Mouse (Mus musculus) hindbrain, embryonic 15.5 days (tissue): ENCODE results near the gene Mad1l1. TPM values are rescaled to one million over a fixed set of nuclear protein-coding genes. Genes with fewer than 3 reads are reported as not detected.

Experiments
- ATAC-seq: fragments of 200-750 bp; cut with Nextera tagmentation; 2 replicates; pipeline ENCODE4 v1.8.0; 2017; ENCODE audit warnings: low read depth, moderate number of reproducible peaks, moderate TSS enrichment; ENCODE audit not compliant: low FRiP score
- H3K27ac ChIP-seq: fragments of 300-500 bp; sonication (generic); replicated peaks from 2 replicates; pipeline ENCODE4 v1.5.1; 2015; ENCODE audit warnings: mild to moderate bottlenecking, inconsistent platforms
- H3K27me3 ChIP-seq: fragments of 300-500 bp; sonication (generic); 2 replicates; pipeline ENCODE4 v1.6.1; 2015; ENCODE audit warnings: control low read depth, inconsistent platforms
- H3K36me3 ChIP-seq: fragments of 300-500 bp; sonication (generic); 2 replicates; pipeline ENCODE4 v1.6.1; 2015; ENCODE audit warnings: control low read depth, inconsistent platforms
- H3K4me1 ChIP-seq: fragments of 300-500 bp; sonication (generic); replicated peaks from 2 replicates; pipeline ENCODE4 v1.6.1; 2015; ENCODE audit warnings: control low read depth, inconsistent platforms
- H3K4me2 ChIP-seq: fragments of 300-500 bp; sonication (generic); 2 replicates; pipeline ENCODE4 v1.6.1; 2015; ENCODE audit warnings: moderate library complexity, mild to moderate bottlenecking, inconsistent platforms
- H3K4me3 ChIP-seq: fragments of 300-500 bp; sonication (generic); 2 replicates; pipeline ENCODE4 v1.5.1; 2015; ENCODE audit warnings: mild to moderate bottlenecking, inconsistent platforms
- H3K9ac ChIP-seq: fragments of 300-500 bp; sonication (generic); 2 replicates; pipeline ENCODE4 v1.6.1; 2015; ENCODE audit warnings: inconsistent platforms
- H3K9me3 ChIP-seq: fragments of 300-500 bp; sonication (generic); 2 replicates; pipeline ENCODE4 v1.6.1; 2016; ENCODE audit warnings: control low read depth, inconsistent platforms
- WGBS: fragments of 180-500 bp; shearing (Covaris S2); methylation state at CpG from one replicate; pipeline ENCODE4 v1.1.7; 2015; 5-methylcytosine and 5-hydroxymethylcytosine counted together
- polyA plus RNA-seq: library from polyadenylated mRNA; unstranded; fragments of >200 nt; fragmentation: Nextera tagmentation; extraction: Ambion mirVana; gene quantifications from 2 replicates; pipeline ENCODE4 v1.2.1, GENCODE M21; 2015

The Mad1l1 gene
- polyA plus RNA-seq, 1 experiment from 2014 or later = 33.1 TPM

- 88% methylated on average over 2 of the region's 2 CpGs for WGBS
These were observed 115.4 kb downstream of the Mad1l1 start for GRCm38 (mm10) chr5:140205991-140206390.

DNA sequence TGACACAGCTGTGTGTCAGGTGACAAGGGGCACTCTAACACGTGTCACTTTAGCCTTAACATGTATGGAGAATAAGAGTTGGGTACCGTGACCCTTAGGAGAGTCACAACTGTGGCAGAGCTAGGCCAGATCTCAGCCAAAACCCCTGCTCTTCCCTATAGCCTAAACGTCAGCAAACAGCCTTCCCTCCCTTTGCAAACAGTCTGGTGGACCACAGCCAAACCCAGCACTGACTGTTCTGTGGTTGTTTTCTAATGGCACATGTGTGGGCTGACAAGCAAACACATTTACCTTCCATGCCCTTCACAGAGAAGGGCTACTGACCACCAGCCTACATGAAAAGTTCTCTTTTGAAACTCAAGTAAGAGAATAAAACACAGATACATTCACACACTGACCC, 116.9 kb downstream of the Mad1l1 start:
- H3K27ac ChIP-seq = no peak overlapping the region
- no peak for ATAC-seq
- 75% methylated on average over 3 of the region's 3 CpGs for WGBS
- H3K9me3 ChIP-seq = no peaks in the 10 kb centered on the region
- H3K9ac ChIP-seq = no peak overlapping the region
- no peak overlapping the region for H3K4me2 ChIP-seq
- no peak overlapping the region for H3K4me3 ChIP-seq
- H3K36me3 ChIP-seq = no peaks in the 10 kb centered on the region
- H3K4me1 ChIP-seq = peaks cover 16% of the 10 kb centered on the region
- H3K27me3 ChIP-seq = no peaks in the 10 kb centered on the region

More at GRCm38 (mm10) chr5:140205991-140206390, 115.4 kb downstream of the Mad1l1 start:
- H3K36me3 ChIP-seq = no peaks in the 10 kb centered on the region
- H3K27ac ChIP-seq = no peak overlapping the region
- H3K9ac ChIP-seq = no peak overlapping the region
- H3K27me3 ChIP-seq = no peaks in the 10 kb centered on the region
- H3K4me1 ChIP-seq = peaks cover 16% of the 10 kb centered on the region
- H3K4me2 ChIP-seq = no peak overlapping the region
- no peak for ATAC-seq
- no peaks in the 10 kb centered on the region for H3K9me3 ChIP-seq
- H3K4me3 ChIP-seq = no peak overlapping the region

GRCm38 (mm10) chr5:140204037-140204436, 117.3 kb downstream of the Mad1l1 start:
- no peaks in the 10 kb centered on the region for H3K9me3 ChIP-seq
- no peak overlapping the region for H3K9ac ChIP-seq
- no peaks in the 10 kb centered on the region for H3K36me3 ChIP-seq
- no peak overlapping the region for H3K27ac ChIP-seq
- WGBS = 85% methylated on average over 5 of the region's 5 CpGs
- H3K4me3 ChIP-seq = no peak overlapping the region
- H3K4me2 ChIP-seq = no peak overlapping the region
- ATAC-seq = no peak
- H3K4me1 ChIP-seq = peaks cover 12% of the 10 kb centered on the region
- H3K27me3 ChIP-seq = no peaks in the 10 kb centered on the region

DNA sequence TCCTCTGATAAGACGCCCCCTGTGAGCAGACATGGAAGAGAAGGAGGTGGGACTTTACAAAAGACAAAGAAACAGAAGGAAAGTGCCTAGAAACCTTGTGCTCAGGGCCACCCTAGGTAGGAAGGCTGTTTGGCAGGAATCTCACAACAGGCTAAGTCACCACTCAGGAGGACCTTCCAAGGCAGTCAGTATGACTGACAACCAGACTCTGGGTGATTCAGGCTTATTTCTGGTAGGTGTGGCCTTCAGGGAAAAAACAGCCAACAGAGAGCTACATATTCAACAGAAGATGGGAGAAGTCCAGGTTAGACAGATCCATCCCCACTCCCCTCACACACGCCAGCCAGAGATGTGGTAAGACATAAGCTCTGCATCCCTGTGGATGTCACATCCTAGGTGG, 118.9 kb downstream of the Mad1l1 start:
- ATAC-seq = no peak
- Histone ChIP-seq H3K9ac (no peak overlapping the region), H3K4me2 (no peak overlapping the region), H3K27me3 (no peaks in the 10 kb centered on the region), H3K27ac (no peak overlapping the region), H3K4me1 (0 out of 2 replicates have a peak, but pooled peaks cover 4% of the 10 kb centered on the region), H3K4me3 (no peak overlapping the region), H3K36me3 (no peaks in the 10 kb centered on the region), H3K9me3 (no peaks in the 10 kb centered on the region)
- 89% methylated on average over 2 of the region's 2 CpGs for WGBS

DNA sequence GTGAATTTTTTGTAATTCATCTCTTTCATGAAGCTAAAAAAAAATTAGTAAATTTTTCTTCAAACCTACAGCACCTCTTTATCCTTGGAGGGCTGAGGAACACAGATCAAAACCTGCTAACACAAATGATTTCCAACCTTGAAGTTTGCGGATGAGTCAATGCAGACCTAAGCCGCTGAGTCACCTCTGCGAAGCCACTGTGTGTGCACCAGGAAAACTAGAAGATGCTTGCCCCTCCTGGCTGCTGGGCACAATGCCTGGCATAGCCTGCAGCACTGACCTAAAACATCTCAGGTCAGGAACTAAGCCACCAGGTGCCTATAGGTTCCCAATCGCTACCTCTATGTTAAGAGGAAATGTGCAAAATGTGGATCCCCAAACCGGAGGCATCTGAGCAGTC, 119.8 kb downstream of the Mad1l1 start:
- WGBS = 95% methylated on average over 5 of the region's 5 CpGs
- no peaks in the 10 kb centered on the region for H3K4me1 ChIP-seq
- H3K9me3 ChIP-seq = no peaks in the 10 kb centered on the region
- H3K4me2 ChIP-seq = no peak overlapping the region
- H3K36me3 ChIP-seq = no peaks in the 10 kb centered on the region
- H3K27ac ChIP-seq = no peak overlapping the region
- no peaks in the 10 kb centered on the region for H3K27me3 ChIP-seq
- no peak overlapping the region for H3K4me3 ChIP-seq
- H3K9ac ChIP-seq = no peak overlapping the region
- ATAC-seq = no peak

GRCm38 (mm10) chr5:140201109-140201508, 120.2 kb downstream of the Mad1l1 start:
- Histone ChIP-seq H3K4me2 (no peak overlapping the region), H3K27me3 (no peaks in the 10 kb centered on the region), H3K4me1 (no peaks in the 10 kb centered on the region), H3K27ac (no peak overlapping the region), H3K9ac (no peak overlapping the region), H3K9me3 (no peaks in the 10 kb centered on the region), H3K36me3 (no peaks in the 10 kb centered on the region), H3K4me3 (no peak overlapping the region)
- ATAC-seq = no peak
- WGBS = 67% methylated on average over 1 of the region's 1 CpGs

- Histone ChIP-seq H3K36me3 (no peaks in the 10 kb centered on the region), H3K27ac (no peak overlapping the region), H3K27me3 (no peaks in the 10 kb centered on the region), H3K9me3 (no peaks in the 10 kb centered on the region), H3K4me3 (no peak overlapping the region), H3K4me1 (peaks cover 16% of the 10 kb centered on the region), H3K4me2 (no peak overlapping the region), H3K9ac (no peak overlapping the region)
- ATAC-seq = peak; percentile 29; the same call in 1 of the 2 replicates
- 30% methylated on average over 4 of the region's 4 CpGs for WGBS
These were observed 123.6 kb downstream of the Mad1l1 start for GRCm38 (mm10) chr5:140197705-140198104.

- no peak overlapping the region for H3K9ac ChIP-seq
- H3K36me3 ChIP-seq = no peaks in the 10 kb centered on the region
- H3K9me3 ChIP-seq = no peaks in the 10 kb centered on the region
- H3K27ac ChIP-seq = no peak overlapping the region
- WGBS = 88% methylated on average over 3 of the region's 3 CpGs
- H3K4me2 ChIP-seq = no peak overlapping the region
- H3K27me3 ChIP-seq = no peaks in the 10 kb centered on the region
- no peak overlapping the region for H3K4me3 ChIP-seq
- H3K4me1 ChIP-seq = peaks cover 20% of the 10 kb centered on the region
- no peak for ATAC-seq
These were observed 124.9 kb downstream of the Mad1l1 start for GRCm38 (mm10) chr5:140196446-140196845.

GRCm38 (mm10) chr5:140194173-140194572, 127.2 kb downstream of the Mad1l1 start:
- ATAC-seq = 0 out of 2 replicates have a peak, but pooled peaks have one; percentile 40
- Histone ChIP-seq H3K27ac (no peak overlapping the region), H3K27me3 (no peaks in the 10 kb centered on the region), H3K9ac (no peak overlapping the region), H3K4me1 (peaks cover 25% of the 10 kb centered on the region), H3K36me3 (no peaks in the 10 kb centered on the region), H3K4me3 (no peak overlapping the region), H3K4me2 (no peak overlapping the region), H3K9me3 (no peaks in the 10 kb centered on the region)
- WGBS = 43% methylated on average over 11 of the region's 11 CpGs

GRCm38 (mm10) chr5:140191539-140191938, 129.8 kb downstream of the Mad1l1 start:
- Histone ChIP-seq H3K9me3 (no peaks in the 10 kb centered on the region), H3K27me3 (no peaks in the 10 kb centered on the region), H3K4me1 (peaks cover 25% of the 10 kb centered on the region), H3K9ac (no peak overlapping the region), H3K36me3 (no peaks in the 10 kb centered on the region), H3K4me3 (no peak overlapping the region), H3K4me2 (no peak overlapping the region), H3K27ac (no peak overlapping the region)
- ATAC-seq = no peak
- WGBS = 59% methylated on average over 4 of the region's 4 CpGs

- Histone ChIP-seq H3K9me3 (no peaks in the 10 kb centered on the region), H3K4me1 (peaks cover 4% of the 10 kb centered on the region; the same call in 1 of the 2 replicates), H3K27ac (no peak overlapping the region), H3K27me3 (no peaks in the 10 kb centered on the region), H3K36me3 (no peaks in the 10 kb centered on the region), H3K4me3 (no peak overlapping the region), H3K9ac (no peak overlapping the region), H3K4me2 (no peak overlapping the region)
- no peak for ATAC-seq
- 95% methylated on average over 4 of the region's 4 CpGs for WGBS
These were observed 135.0 kb downstream of the Mad1l1 start for GRCm38 (mm10) chr5:140186351-140186750.

- WGBS = 94% methylated on average over 6 of the region's 6 CpGs
- H3K27me3 ChIP-seq = no peaks in the 10 kb centered on the region
- H3K9me3 ChIP-seq = no peaks in the 10 kb centered on the region
- no peak overlapping the region for H3K4me3 ChIP-seq
- no peak for ATAC-seq
- H3K36me3 ChIP-seq = no peaks in the 10 kb centered on the region
- H3K27ac ChIP-seq = no peak overlapping the region
- H3K9ac ChIP-seq = no peak overlapping the region
- H3K4me1 ChIP-seq = no peaks in the 10 kb centered on the region
- no peak overlapping the region for H3K4me2 ChIP-seq
These were observed 135.6 kb downstream of the Mad1l1 start for GRCm38 (mm10) chr5:140185757-140186156.

GRCm38 (mm10) chr5:140183387-140183786, 138.0 kb downstream of the Mad1l1 start:
- Histone ChIP-seq H3K27ac (no peak overlapping the region), H3K36me3 (no peaks in the 10 kb centered on the region), H3K9me3 (no peaks in the 10 kb centered on the region), H3K27me3 (no peaks in the 10 kb centered on the region), H3K9ac (no peak overlapping the region), H3K4me2 (no peak overlapping the region), H3K4me1 (peaks cover 5% of the 10 kb centered on the region), H3K4me3 (no peak overlapping the region)
- ATAC-seq = no peak
- WGBS = 79% methylated on average over 7 of the region's 7 CpGs
